13 mouse cellular contexts compared by ENCODE assay signal in genomic region chr1:132961751-132962150, GRCm38 (mm10).
"Had no signal": no experiment of that assay in that cellular context is flagged by ENCODE, and none has a peak within 500 bp of the region (broad histone marks: within the 10 kb centered on the region; RNA-seq: fewer than 3 reads in every experiment).

No protein-coding gene starts in this region.

- DNase-seq: lung, adult 18-20 months; lung, embryonic 14.5 days; lung, postnatal 10 days; lung, postnatal 4 days; midbrain, embryonic 14.5 days; retina, postnatal 1 day; right cerebral cortex, adult 18-20 months; right cerebral cortex, postnatal 25 days; right cerebral cortex, postnatal 4 days; spleen, adult 18-20 months; thymus, adult 18-20 months; thymus, postnatal 25 days; thymus, postnatal 4 days had no signal
